Mouse (Mus musculus) thymus, adult 2 months (tissue): Measurements from ENCODE around the gene Tmem131l. TPM values are rescaled to one million over a fixed set of nuclear protein-coding genes. Genes with fewer than 3 reads are reported as not detected.
"Not testable (repeated sequence)": the region's sequence is repeated elsewhere in the genome, so short reads cannot be mapped to it uniquely, and the experiment has no call there.

Experiments
- DNase-seq: peaks from one replicate; pipeline ENCODE4 v3.0.0; 2021
- H3K27ac ChIP-seq: fragments of 200-500 bp; 2 replicates; pipeline ENCODE4 v1.5.1; 2012; ENCODE audit warnings: low read length, control low read depth; ENCODE audit not compliant: control insufficient read depth, insufficient read depth
- H3K27me3 ChIP-seq: fragments of 200-500 bp; 2 replicates; pipeline ENCODE4 v1.6.1; 2012; ENCODE audit warnings: mild to moderate bottlenecking, low read length, moderate library complexity, mixed read lengths; ENCODE audit not compliant: control insufficient read depth, insufficient read depth
- H3K36me3 ChIP-seq: fragments of 200-500 bp; 2 replicates; pipeline ENCODE4 v1.6.1; 2012; ENCODE audit warnings: mild to moderate bottlenecking, low read length, moderate library complexity; ENCODE audit not compliant: control insufficient read depth, insufficient read depth
- H3K4me1 ChIP-seq: fragments of 200-500 bp; replicated peaks from 2 replicates; pipeline ENCODE4 v1.6.1; 2012; ENCODE audit warnings: low read length; ENCODE audit not compliant: control insufficient read depth, insufficient read depth
- H3K4me3 ChIP-seq: fragments of 200-500 bp; 2 replicates; pipeline ENCODE4 v1.5.1; 2012; ENCODE audit warnings: mild to moderate bottlenecking, low read length, control low read depth, moderate library complexity; ENCODE audit not compliant: control insufficient read depth, insufficient read depth
- CTCF ChIP-seq: fragments of 200-500 bp; IDR thresholded peaks from 2 replicates; pipeline ENCODE4 v1.5.1; 2012; ENCODE audit warnings: mild to moderate bottlenecking, control low read depth, low read length, moderate library complexity, borderline replicate concordance; ENCODE audit not compliant: control insufficient read depth, poor library complexity, insufficient read depth; ENCODE audit errors: extremely low read depth
- POLR2A ChIP-seq: fragments of 200-500 bp; IDR thresholded peaks from 2 replicates; pipeline ENCODE4 v1.6.1; 2012; ENCODE audit warnings: mild to moderate bottlenecking, low read length, control low read depth, moderate library complexity; ENCODE audit not compliant: control insufficient read depth, poor library complexity, insufficient read depth; ENCODE audit errors: extremely low read depth
- whole genome bisulfite sequencing: fragments of 180-500 bp; shearing (Covaris S2); methylation state at CpG from one replicate; pipeline ENCODE4 v1.1.7; 2018; 5-methylcytosine and 5-hydroxymethylcytosine counted together
- polyA plus RNA-seq: library from polyadenylated mRNA; depleted of rRNA; stranded (reverse); fragments of >200 nt; gene quantifications from 2 replicates; pipeline ENCODE4 v1.2.3, GENCODE M21; 2012

Gene Tmem131l
- polyA plus RNA-seq, 1 experiment = 201 TPM

GRCm38 (mm10) chr3:83878801-83879200 is 161.2 kb downstream of the Tmem131l start:
- no peak for TF ChIP-seq POLR2A
- TF ChIP-seq CTCF = no peak
- Histone ChIP-seq H3K4me1 (no peaks in the 10 kb centered on the region), H3K27ac (no peak overlapping the region), H3K27me3 (no peaks in the 10 kb centered on the region), H3K36me3 (no peaks in the 10 kb centered on the region), H3K4me3 (no peak overlapping the region)
- WGBS = 97% methylated on average over 4 of the region's 4 CpGs
- DNase-seq = no peak

GRCm38 (mm10) chr3:83876299-83876698 is 163.7 kb downstream of the Tmem131l start:
- Histone ChIP-seq H3K4me3 (no peak overlapping the region), H3K36me3 (no peaks in the 10 kb centered on the region), H3K4me1 (no peaks in the 10 kb centered on the region), H3K27me3 (no peaks in the 10 kb centered on the region), H3K27ac (no peak overlapping the region)
- no peak for DNase-seq
- TF ChIP-seq CTCF = no peak
- no peak for TF ChIP-seq POLR2A
- WGBS = 89% methylated on average over 4 of the region's 4 CpGs

GRCm38 (mm10) chr3:83875078-83875477 is 164.9 kb downstream of the Tmem131l start:
- WGBS = 85% methylated on average over 2 of the region's 2 CpGs
- not testable (repeated sequence) for H3K27me3 ChIP-seq, H3K4me1 ChIP-seq, H3K4me3 ChIP-seq, H3K27ac ChIP-seq, DNase-seq, H3K36me3 ChIP-seq

GRCm38 (mm10) chr3:83872853-83873252 is 167.1 kb downstream of the Tmem131l start:
- not testable (repeated sequence) for H3K36me3 ChIP-seq, DNase-seq
- 91% methylated on average over 2 of the region's 2 CpGs for WGBS

GRCm38 (mm10) chr3:83871962-83872361 is 168.0 kb downstream of the Tmem131l start:
- WGBS = 99% methylated on average over 4 of the region's 4 CpGs
- not testable (repeated sequence) for H3K27ac ChIP-seq

More at GRCm38 (mm10) chr3:83872853-83873252, 167.1 kb downstream of the Tmem131l start:
- H3K4me1 ChIP-seq, H3K27me3 ChIP-seq, H3K27ac ChIP-seq, H3K4me3 ChIP-seq: not testable (repeated sequence)

GRCm38 (mm10) chr3:83871559-83871958 is 168.4 kb downstream of the Tmem131l start:
- not testable (repeated sequence) for DNase-seq, H3K27ac ChIP-seq, H3K4me1 ChIP-seq, H3K4me3 ChIP-seq, H3K27me3 ChIP-seq, H3K36me3 ChIP-seq
- 94% methylated on average over 7 of the region's 7 CpGs for WGBS

More at GRCm38 (mm10) chr3:83871962-83872361, 168.0 kb downstream of the Tmem131l start:
- not testable (repeated sequence) for H3K4me3 ChIP-seq, H3K4me1 ChIP-seq, H3K36me3 ChIP-seq, DNase-seq, H3K27me3 ChIP-seq

GRCm38 (mm10) chr3:83869776-83870175 is 170.2 kb downstream of the Tmem131l start:
- no peak for DNase-seq
- Histone ChIP-seq H3K4me3 (no peak overlapping the region), H3K27ac (no peak overlapping the region), H3K27me3 (no peaks in the 10 kb centered on the region), H3K4me1 (no peaks in the 10 kb centered on the region), H3K36me3 (no peaks in the 10 kb centered on the region)
- TF ChIP-seq CTCF (no peak), POLR2A (no peak)
- WGBS = 99% methylated on average over 2 of the region's 2 CpGs

- not testable (repeated sequence) for H3K4me3 ChIP-seq, H3K36me3 ChIP-seq, DNase-seq, H3K27me3 ChIP-seq, H3K4me1 ChIP-seq, H3K27ac ChIP-seq
These were observed 172.9 kb downstream of the Tmem131l start for GRCm38 (mm10) chr3:83867026-83867425.
